Mouse (Mus musculus) midbrain, embryonic 14.5 days (tissue): ENCODE results near the gene Hoxd4. TPM values are rescaled to one million over a fixed set of nuclear protein-coding genes. Genes with fewer than 3 reads are reported as not detected.
A peak's percentile ranks its signal among the peaks of the same experiment; 100 is the strongest.

Experiments used
- ATAC-seq: fragments of 200-750 bp; cut with Nextera tagmentation; 2 replicates; pipeline ENCODE4 v1.8.0; 2017; ENCODE audit warnings: moderate number of reproducible peaks, moderate library complexity; ENCODE audit not compliant: low FRiP score, low TSS enrichment
- DNase-seq: peaks from one replicate; pipeline ENCODE4 v3.0.0-alpha.2; 2015
- H3K27ac ChIP-seq: fragments of 300-500 bp; sonication (generic); replicated peaks from 2 replicates; pipeline ENCODE4 v1.5.1; 2014; ENCODE audit warnings: mild to moderate bottlenecking, low read depth, low read length, moderate library complexity
- H3K27me3 ChIP-seq: fragments of 300-500 bp; sonication (generic); 2 replicates; pipeline ENCODE4 v1.6.1; 2014; ENCODE audit warnings: low read length, control low read depth, mixed read lengths; ENCODE audit not compliant: control insufficient read depth, insufficient read depth
- H3K36me3 ChIP-seq: fragments of 300-500 bp; sonication (generic); 2 replicates; pipeline ENCODE4 v1.6.1; 2014; ENCODE audit warnings: low read length, control low read depth; ENCODE audit not compliant: control insufficient read depth, insufficient read depth
- H3K4me1 ChIP-seq: fragments of 300-500 bp; sonication (generic); 2 replicates; pipeline ENCODE4 v1.6.1; 2014; ENCODE audit warnings: mild to moderate bottlenecking, antibody characterized with exemption, low read length, control low read depth; ENCODE audit not compliant: control insufficient read depth, insufficient read depth
- H3K4me2 ChIP-seq: fragments of 300-500 bp; sonication (generic); 2 replicates; pipeline ENCODE4 v1.6.1; 2014; ENCODE audit warnings: mild to moderate bottlenecking, low read length, moderate library complexity
- H3K4me3 ChIP-seq: fragments of 300-500 bp; sonication (generic); replicated peaks from 2 replicates; pipeline ENCODE4 v1.5.1; 2014; ENCODE audit warnings: low read depth, low read length
- H3K9ac ChIP-seq: fragments of 300-500 bp; sonication (generic); replicated peaks from 2 replicates; pipeline ENCODE4 v1.6.1; 2014; ENCODE audit warnings: mild to moderate bottlenecking, low read length, moderate library complexity
- H3K9me3 ChIP-seq: fragments of 300-500 bp; sonication (generic); 2 replicates; pipeline ENCODE4 v1.6.1; 2016; ENCODE audit warnings: low read length, control low read depth, mixed read lengths; ENCODE audit not compliant: control insufficient read depth
- WGBS: fragments of 180-500 bp; shearing (Covaris S2); extraction: QIAGEN DNeasy Blood & Tissue Kit; methylation state at CpG from one replicate; pipeline ENCODE4 v1.1.7; 2014; 5-methylcytosine and 5-hydroxymethylcytosine counted together
- polyA plus RNA-seq: library from polyadenylated mRNA; unstranded; fragments of >200 nt; fragmentation: Nextera tagmentation; extraction: Ambion mirVana; gene quantifications from 2 replicates; pipeline ENCODE4 v1.2.1, GENCODE M21; 2014

Gene Hoxd4
- polyA plus RNA-seq, 1 experiment from 2014 or later: not detected

DNA sequence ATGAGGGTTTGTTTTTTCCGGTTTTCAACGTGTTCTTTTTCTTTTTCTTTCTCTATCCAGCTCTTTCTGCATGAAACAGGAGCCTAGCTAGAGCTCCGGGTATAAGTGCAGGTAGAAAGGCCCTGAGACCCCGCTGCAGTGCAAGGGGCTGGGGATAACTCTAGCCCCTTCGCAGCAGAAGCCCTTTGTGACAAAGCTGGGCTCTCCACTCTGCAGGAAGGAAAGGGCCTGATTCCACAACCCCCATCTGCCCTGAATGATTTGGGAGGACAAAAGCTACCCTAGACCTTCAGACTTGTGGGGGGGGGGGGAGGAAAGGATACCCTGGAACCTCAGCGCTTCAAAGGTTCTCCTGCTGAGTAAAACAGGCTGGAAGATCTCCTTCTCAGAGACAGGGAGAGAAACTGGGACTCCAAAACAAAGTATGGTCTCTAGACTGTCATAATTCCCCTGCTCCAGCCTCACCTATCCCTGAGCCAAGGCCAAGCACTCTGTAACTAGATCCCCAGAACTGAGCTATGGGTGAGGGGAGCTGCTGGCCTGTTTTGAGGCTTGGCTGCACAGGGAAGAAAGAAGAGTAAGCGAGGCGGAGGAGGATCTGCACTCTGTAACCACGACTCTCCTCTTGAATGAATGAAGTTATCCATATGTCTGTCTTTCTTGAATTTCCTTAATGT, 35.2 kb upstream of the Hoxd4 start:
- DNase-seq (no peak), ATAC-seq (no peak)
- H3K36me3 ChIP-seq: no peaks in the 10 kb centered on the region
- no peak overlapping the region for H3K9ac ChIP-seq
- H3K9me3 ChIP-seq: no peaks in the 10 kb centered on the region
- no peak overlapping the region for H3K4me3 ChIP-seq
- WGBS: 3% methylated on average over 9 of the region's 9 CpGs
- H3K4me1 ChIP-seq: no peaks in the 10 kb centered on the region
- H3K4me2 ChIP-seq: no peak overlapping the region
- H3K27ac ChIP-seq: no peak overlapping the region
- H3K27me3 ChIP-seq: peaks cover 99% of the 10 kb centered on the region

DNA sequence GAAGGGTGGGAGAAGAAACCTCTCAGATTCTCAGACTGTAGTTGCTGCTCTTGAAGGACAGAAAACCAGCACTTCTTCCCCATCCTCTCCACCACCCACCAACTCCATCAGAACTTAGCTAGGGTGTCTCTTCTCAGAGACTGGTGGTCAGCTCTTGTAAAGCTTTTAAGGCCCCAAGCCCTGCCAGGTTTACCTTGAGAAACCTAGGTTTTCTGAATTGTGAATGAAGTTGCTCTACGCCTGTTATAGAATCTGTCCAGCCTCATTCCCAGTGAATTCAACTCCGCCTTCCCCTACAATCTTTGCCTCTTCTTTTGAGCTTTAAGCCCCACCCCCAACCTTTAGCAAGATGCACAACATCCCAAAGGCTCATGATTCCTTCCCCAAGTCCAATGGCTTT, 34.6 kb upstream of the Hoxd4 start:
- Histone ChIP-seq H3K4me2 (no peak overlapping the region), H3K4me3 (no peak overlapping the region), H3K4me1 (no peaks in the 10 kb centered on the region), H3K27me3 (peaks cover 99% of the 10 kb centered on the region), H3K9ac (no peak overlapping the region), H3K9me3 (no peaks in the 10 kb centered on the region), H3K27ac (no peak overlapping the region), H3K36me3 (no peaks in the 10 kb centered on the region)
- 9% methylated on average over 2 of the region's 2 CpGs for WGBS
- DNase-seq (no peak), ATAC-seq (no peak)

DNA sequence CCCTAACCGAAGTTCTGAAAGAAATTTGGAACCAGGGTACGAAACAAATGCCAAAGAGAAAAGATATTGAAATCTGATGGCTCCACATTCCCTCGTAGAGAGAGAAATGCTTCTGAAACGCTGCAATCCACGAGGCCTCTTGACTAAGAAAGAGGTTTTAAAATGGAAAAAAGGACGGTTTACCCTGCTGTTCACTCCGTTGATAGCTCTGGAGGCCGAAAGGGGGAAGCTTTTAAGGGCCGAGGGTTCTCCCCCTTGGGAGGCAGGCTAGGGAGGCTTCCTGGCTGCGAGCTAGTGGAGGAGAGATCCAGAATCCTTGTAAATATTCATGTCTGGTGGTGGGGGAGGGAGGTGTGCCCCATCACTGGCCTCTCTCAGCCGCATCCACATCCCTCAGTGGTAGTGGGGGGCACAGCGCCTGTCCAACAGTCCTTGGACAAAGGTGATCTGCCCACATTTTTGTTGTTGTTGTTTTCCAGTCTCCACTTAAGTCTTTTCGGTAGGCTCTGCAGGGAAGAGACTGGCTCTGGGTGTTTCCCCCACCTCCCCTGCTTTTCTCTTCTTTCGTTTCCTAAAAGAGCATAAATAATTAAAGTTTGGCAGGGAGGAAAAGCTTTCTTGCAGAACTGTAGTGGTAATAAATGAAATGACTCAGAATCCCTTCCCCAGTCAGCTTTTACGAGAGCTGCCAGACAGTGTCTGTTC, 32.7 kb upstream of the Hoxd4 start, which contains the start of gene Hoxd11:
Gene Hoxd11 (plus strand): TSS at position 667 of the 705 bp plus-strand sequence.
- H3K4me1 ChIP-seq: 0 out of 2 replicates have a peak, but pooled peaks cover 4% of the 10 kb centered on the region
- H3K27ac ChIP-seq: no peak within 1 kb of the TSS
- no peak within 1 kb of the TSS for H3K4me2 ChIP-seq
- no peak for ATAC-seq
- H3K9ac ChIP-seq: no peak within 1 kb of the TSS
- H3K9me3 ChIP-seq: no peaks in the 10 kb centered on the region
- no peak within 1 kb of the TSS for H3K4me3 ChIP-seq
- H3K27me3 ChIP-seq: peaks cover 99% of the 10 kb centered on the region
- no peak for DNase-seq
- 2% methylated on average over 15 of the region's 15 CpGs for WGBS
- no peaks in the 10 kb centered on the region for H3K36me3 ChIP-seq

DNA sequence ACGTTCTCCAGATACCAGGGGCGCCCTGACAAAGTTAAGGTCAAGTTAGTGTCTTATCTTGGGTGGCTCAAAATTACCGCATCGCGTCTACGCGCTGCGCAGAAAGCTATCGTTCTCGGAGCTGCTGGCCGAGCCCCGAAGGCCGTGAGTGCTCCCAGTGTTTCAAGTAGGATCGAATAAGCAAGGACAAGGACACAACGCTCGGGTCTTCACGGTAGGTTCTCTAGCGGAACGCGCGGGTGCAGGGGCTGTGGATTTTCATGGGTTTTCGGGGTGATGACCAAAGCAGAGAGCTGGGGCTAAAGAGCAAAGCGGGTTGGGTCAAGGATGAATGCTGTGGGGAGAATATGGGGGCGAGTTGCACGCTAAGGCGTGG, 32.1 kb upstream of the Hoxd4 start:
- peaks cover 99% of the 10 kb centered on the region for H3K27me3 ChIP-seq
- no peaks in the 10 kb centered on the region for H3K36me3 ChIP-seq
- no peaks in the 10 kb centered on the region for H3K9me3 ChIP-seq
- H3K27ac ChIP-seq: no peak overlapping the region
- no peak overlapping the region for H3K4me3 ChIP-seq
- no peak for DNase-seq
- WGBS: under 1% methylated on average over 26 of the region's 26 CpGs
- H3K4me2 ChIP-seq: no peak overlapping the region
- H3K9ac ChIP-seq: no peak overlapping the region
- H3K4me1 ChIP-seq: 0 out of 2 replicates have a peak, but pooled peaks cover 4% of the 10 kb centered on the region
- no peak for ATAC-seq

DNA sequence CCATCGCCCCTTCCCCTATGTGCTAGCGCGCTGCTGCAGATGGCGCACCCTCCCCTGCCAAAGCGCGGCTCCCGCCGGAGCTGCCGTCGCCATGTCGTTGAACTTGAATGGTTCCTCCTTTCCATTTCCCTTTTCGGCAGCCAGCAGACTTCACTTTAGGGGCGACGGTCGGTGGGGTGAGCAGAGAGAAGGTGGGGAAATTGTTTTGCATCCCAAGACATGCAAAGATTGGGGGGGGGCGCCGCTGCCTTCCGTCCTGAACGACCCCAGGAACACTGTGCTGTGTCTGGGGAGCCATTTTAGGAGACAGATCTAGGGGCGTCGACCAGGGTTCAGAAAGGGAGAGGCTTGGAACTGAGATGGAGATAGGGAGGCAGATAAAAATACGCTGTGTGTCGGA, 31.7 kb upstream of the Hoxd4 start:
- Histone ChIP-seq H3K4me1 (0 out of 2 replicates have a peak, but pooled peaks cover 4% of the 10 kb centered on the region), H3K9me3 (no peaks in the 10 kb centered on the region), H3K9ac (no peak overlapping the region), H3K4me3 (no peak overlapping the region), H3K4me2 (no peak overlapping the region), H3K27me3 (peaks cover 99% of the 10 kb centered on the region), H3K27ac (no peak overlapping the region), H3K36me3 (no peaks in the 10 kb centered on the region)
- no peak for ATAC-seq
- DNase-seq: no peak
- under 1% methylated on average over 23 of the region's 23 CpGs for WGBS

DNA sequence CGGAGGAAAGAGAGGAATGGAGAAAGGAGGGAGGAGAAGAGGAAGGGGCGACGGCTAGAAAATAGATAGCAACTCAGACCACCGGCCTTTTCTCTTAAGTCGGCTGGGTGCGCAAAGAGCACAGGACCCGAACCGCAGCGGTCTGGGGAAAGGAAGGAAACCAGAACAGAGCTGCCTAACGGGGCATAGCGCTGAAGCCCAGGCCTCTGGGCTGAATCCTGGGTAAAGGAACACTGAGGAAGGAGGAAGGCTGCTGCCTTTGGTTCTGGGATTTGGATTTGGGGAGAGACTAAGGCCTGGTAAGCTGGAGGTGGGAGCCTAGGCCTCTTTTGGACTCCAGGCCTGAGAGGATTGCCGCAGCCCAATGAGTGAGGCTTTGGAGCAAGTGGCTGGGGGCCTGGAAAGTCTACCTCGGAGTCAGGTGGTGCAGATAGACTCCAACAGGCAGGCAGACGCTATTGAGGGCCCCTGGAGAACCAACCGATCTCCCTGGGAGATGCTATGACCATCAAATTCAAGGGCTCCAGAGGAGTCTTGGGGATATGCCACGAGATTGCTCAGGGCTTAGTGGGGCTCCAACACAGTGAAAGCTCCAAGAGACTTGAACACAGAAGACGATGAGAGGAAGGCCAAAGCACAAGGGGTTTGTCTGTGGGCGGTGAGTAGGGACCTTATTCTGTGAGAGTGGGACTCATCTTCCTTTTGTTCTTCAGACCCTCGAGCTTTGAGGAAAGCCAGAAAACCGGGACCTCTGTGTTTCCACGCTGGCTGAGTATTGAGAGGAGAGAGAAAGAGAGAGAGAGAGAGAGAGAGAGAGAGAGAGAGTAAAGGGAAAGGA, 30.9 kb upstream of the Hoxd4 start:
- 2% methylated on average over 21 of the region's 21 CpGs for WGBS
- H3K36me3 ChIP-seq: no peaks in the 10 kb centered on the region
- peaks cover 99% of the 10 kb centered on the region for H3K27me3 ChIP-seq
- no peak overlapping the region for H3K27ac ChIP-seq
- H3K9ac ChIP-seq: no peak overlapping the region
- no peak overlapping the region for H3K4me2 ChIP-seq
- ATAC-seq (no peak), DNase-seq (no peak)
- H3K4me3 ChIP-seq: no peak overlapping the region
- H3K9me3 ChIP-seq: no peaks in the 10 kb centered on the region
- H3K4me1 ChIP-seq: 0 out of 2 replicates have a peak, but pooled peaks cover 4% of the 10 kb centered on the region

DNA sequence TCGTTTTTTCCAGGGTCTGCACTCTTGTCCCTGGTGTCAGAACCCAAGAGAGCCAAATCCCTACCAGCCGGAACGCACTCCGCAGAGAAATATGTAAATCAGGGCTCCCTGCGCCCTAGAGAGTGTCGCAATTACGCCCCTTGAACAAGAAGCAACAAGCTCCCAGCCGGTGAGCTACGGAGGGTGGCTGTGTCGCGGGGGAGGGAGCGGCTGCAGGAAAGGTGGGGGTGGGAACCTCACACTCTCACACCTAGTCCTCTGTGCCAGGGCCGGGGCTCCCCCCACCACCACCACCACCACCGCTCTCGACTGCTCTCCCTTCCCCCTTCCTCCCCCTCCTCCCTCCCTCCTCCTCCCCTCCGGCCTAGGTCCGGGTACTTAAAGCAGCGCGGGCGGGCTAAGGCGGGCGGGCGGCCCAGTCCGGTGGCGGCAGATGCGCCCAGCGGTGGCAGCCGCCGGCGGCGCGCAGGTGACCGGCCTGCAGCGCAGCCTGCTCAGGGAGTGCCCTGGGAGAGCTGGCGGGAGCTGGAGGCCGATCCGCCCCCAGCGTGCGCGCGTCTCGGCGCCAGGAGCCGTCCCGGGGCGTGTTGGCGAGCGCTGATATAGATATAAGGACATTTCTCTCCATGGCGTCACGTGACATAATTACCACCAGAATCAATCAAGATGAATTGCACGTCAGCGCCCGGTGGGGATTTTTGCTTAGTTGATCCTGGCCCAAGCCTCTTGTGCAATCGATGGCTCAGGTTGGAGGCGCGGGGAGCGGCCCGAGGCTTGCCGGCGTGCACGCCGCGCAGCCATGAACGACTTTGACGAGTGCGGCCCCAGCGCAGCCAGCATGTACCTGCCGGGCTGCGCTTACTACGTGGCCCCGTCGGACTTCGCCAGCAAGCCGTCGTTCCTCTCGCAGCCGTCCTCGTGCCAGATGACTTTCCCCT, 29.9 kb upstream of the Hoxd4 start:
- Histone ChIP-seq H3K4me1 (0 out of 2 replicates have a peak, but pooled peaks cover 4% of the 10 kb centered on the region), H3K9ac (no peak overlapping the region), H3K36me3 (no peaks in the 10 kb centered on the region), H3K27ac (no peak overlapping the region), H3K9me3 (no peaks in the 10 kb centered on the region), H3K4me3 (peak overlapping the region; percentile 8; the same call in 1 of the 2 replicates), H3K27me3 (peaks cover 98% of the 10 kb centered on the region), H3K4me2 (no peak overlapping the region)
- WGBS: 1% methylated on average over 75 of the region's 78 CpGs
- DNase-seq (no peak), ATAC-seq (0 out of 2 replicates have a peak, but pooled peaks have one; percentile 14)

DNA sequence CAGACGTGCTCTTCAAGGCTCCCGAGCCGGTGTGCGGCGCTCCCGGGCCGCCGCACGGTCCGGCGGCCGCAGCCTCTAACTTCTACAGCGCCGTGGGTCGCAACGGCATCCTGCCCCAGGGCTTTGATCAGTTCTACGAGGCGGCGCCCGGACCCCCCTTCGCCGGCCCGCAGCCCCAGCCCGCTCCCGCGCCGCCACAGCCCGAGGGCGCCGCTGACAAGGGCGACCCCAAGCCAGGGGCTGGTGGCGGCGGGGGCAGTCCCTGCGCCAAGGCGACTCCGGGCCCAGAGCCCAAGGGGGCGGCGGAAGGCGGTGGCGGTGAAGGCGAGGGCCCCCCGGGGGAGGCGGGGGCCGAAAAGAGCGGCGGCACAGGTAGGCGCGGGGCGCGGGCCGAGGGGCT, 28.9 kb upstream of the Hoxd4 start:
- H3K4me3 ChIP-seq: 0 out of 2 replicates have a peak overlapping the region, but pooled peaks have one; percentile 8
- no peak for ATAC-seq

More for the DNA sequence above, 28.9 kb upstream of the Hoxd4 start:
- H3K36me3 ChIP-seq: no peaks in the 10 kb centered on the region
- H3K9me3 ChIP-seq: no peaks in the 10 kb centered on the region
- under 1% methylated on average over 49 of the region's 51 CpGs for WGBS
- H3K9ac ChIP-seq: no peak overlapping the region
- no peak for DNase-seq
- 0 out of 2 replicates have a peak, but pooled peaks cover 4% of the 10 kb centered on the region for H3K4me1 ChIP-seq
- no peak overlapping the region for H3K4me2 ChIP-seq
- H3K27me3 ChIP-seq: peaks cover 98% of the 10 kb centered on the region
- H3K27ac ChIP-seq: no peak overlapping the region
